Mouse (Mus musculus): ENCODE data around the gene Gm29609. TPM values are rescaled to one million over a fixed set of nuclear protein-coding genes. Genes with fewer than 3 reads are reported as not detected.

Gm29609 gene
- 1.1 and 1.8 TPM in 2 replicates for polyA plus RNA-seq (2014; fragmentation: Nextera tagmentation; extraction: Ambion mirVana)

DNA sequence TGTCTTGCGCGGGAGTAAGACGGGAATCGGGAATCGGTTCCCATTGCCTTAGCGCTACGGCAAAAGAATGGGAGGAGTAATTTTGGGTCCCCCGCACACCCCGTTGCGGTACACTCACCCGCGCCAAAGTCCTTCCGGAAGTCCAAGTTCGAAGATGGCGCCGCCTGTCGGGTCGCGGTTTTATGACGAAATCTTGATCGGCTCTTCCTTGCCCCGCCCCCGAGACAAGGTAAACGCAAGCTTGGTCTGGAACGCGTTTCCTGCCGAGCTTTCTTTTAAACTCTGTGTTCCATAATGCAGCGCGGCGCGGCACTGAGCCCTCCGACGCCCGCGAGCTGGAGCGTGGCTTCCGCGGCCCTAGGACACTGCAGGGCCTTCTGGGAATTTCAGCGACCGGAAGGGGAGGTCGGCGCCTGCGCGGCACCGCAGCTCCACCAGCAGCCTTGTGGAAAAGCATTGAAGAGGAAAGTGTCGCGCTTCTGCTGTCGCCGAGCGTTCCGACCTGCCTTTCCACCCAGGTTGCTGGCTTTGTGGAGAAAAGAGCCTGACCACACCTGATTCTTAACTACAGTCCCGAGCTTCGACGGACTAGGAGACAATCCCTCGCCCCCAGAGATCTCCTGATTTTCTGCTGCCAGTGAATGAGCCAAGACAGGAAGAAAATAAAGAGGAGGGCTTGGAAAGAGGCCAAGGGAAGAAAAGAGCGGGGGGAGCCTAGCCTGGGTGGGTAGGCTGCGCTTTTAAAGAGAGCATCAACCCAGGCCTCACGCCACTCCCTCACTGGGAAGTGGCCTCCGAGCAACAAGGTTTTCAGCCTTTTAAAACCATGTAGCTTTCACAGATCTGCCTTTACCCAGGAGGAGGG, at the start of gene Gm29609, which contains the start of gene Gtf3c2:
Gm29609 (minus strand) TSS at position 146 of the 865 bp plus-strand sequence.
Gtf3c2 (minus strand) TSS at position 379 of the 865 bp plus-strand sequence.
- H3K4me2 ChIP-seq (replicated peaks; ENCODE audit: low read depth, low read length): peak within 1 kb of the TSS; percentile 72
- no peaks in the 10 kb centered on the region for H3K9me3 ChIP-seq (ENCODE audit: control insufficient read depth, low read depth, low read length)
- peak within 1 kb of the TSS; percentile 93 for H3K4me3 ChIP-seq (ENCODE audit: low read depth, low read length)
- peak; percentile 96 for ATAC-seq (ENCODE audit: insufficient number of reproducible peaks, insufficient read depth, low FRiP score, low read depth)
- no peaks in the 10 kb centered on the region for H3K27me3 ChIP-seq (ENCODE audit: control insufficient read depth, insufficient read depth, low read length)
- H3K36me3 ChIP-seq (ENCODE audit: control insufficient read depth, insufficient read depth, low read length): no peaks in the 10 kb centered on the region
- peak within 1 kb of the TSS; percentile 97 for H3K27ac ChIP-seq (ENCODE audit: low read length)
- peak within 1 kb of the TSS; percentile 63 for H3K9ac ChIP-seq (replicated peaks; ENCODE audit: low read depth, low read length)
- H3K4me1 ChIP-seq (ENCODE audit: control insufficient read depth, insufficient read depth, low read length): no peaks in the 10 kb centered on the region
- under 1% methylated on average over 57 of the region's 59 CpGs for WGBS

DNA sequence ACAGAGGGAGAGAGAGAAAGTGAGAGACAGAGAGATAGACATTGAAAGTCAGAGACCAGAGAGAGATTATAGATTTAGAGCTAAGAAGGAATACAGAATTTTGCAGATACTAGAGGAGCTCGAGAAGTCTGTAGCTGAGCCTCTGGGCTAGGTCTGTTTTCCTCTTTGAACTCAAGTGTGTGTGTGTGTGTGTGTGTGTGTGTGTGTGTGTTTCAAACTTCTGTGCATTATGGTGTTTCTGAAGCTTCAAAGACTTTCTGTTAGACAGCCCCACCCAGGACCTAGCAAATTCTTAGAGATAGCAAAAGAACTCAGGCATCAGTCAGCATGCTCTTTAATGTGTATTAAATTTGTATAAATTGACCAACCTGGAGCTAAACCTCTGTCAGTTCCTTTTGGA, 46.9 kb upstream of the Gm29609 start:
- 75% methylated on average over 1 of the region's 1 CpGs for WGBS
- Histone ChIP-seq H3K9me3 (ENCODE audit: control insufficient read depth, low read depth, low read length) (no peaks in the 10 kb centered on the region), H3K27me3 (ENCODE audit: control insufficient read depth, insufficient read depth, low read length) (no peaks in the 10 kb centered on the region), H3K4me2 (replicated peaks; ENCODE audit: low read depth, low read length) (no peak overlapping the region), H3K27ac (ENCODE audit: low read length) (no peak overlapping the region), H3K9ac (replicated peaks; ENCODE audit: low read depth, low read length) (no peak overlapping the region), H3K4me1 (ENCODE audit: control insufficient read depth, insufficient read depth, low read length) (no peaks in the 10 kb centered on the region), H3K4me3 (ENCODE audit: low read depth, low read length) (no peak overlapping the region), H3K36me3 (ENCODE audit: control insufficient read depth, insufficient read depth, low read length) (no peaks in the 10 kb centered on the region)
- ATAC-seq (ENCODE audit: insufficient number of reproducible peaks, insufficient read depth, low FRiP score, low read depth): no peak

DNA sequence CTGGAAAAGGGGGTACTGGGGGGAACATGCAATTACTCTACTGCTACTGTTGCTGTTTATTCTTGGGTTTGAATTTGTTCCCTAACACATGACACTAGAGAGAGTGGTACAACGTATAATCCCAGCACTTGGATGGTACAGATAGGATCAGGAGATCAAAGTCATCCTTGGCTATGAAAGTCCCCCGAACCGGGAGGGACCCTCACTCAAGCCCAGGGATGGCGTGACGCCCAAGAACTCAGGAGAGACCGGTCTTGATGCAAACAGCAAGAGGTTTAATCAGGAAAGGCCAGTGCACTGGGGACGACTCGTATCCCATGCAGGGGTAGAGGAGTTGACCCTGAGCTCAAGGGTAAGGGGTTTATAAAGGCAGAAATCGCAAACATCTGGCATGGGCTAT, 43.0 kb upstream of the Gm29609 start:
- Histone ChIP-seq H3K4me1 (ENCODE audit: control insufficient read depth, insufficient read depth, low read length) (0 out of 2 replicates have a peak, but pooled peaks cover 4% of the 10 kb centered on the region), H3K9ac (replicated peaks; ENCODE audit: low read depth, low read length) (no peak overlapping the region), H3K9me3 (ENCODE audit: control insufficient read depth, low read depth, low read length) (no peaks in the 10 kb centered on the region), H3K4me2 (replicated peaks; ENCODE audit: low read depth, low read length) (no peak overlapping the region), H3K36me3 (ENCODE audit: control insufficient read depth, insufficient read depth, low read length) (no peaks in the 10 kb centered on the region), H3K27ac (ENCODE audit: low read length) (no peak overlapping the region), H3K27me3 (ENCODE audit: control insufficient read depth, insufficient read depth, low read length) (no peaks in the 10 kb centered on the region), H3K4me3 (ENCODE audit: low read depth, low read length) (no peak overlapping the region)
- no peak for ATAC-seq (ENCODE audit: insufficient number of reproducible peaks, insufficient read depth, low FRiP score, low read depth)
- 93% methylated on average over 9 of the region's 9 CpGs for whole genome bisulfite sequencing

DNA sequence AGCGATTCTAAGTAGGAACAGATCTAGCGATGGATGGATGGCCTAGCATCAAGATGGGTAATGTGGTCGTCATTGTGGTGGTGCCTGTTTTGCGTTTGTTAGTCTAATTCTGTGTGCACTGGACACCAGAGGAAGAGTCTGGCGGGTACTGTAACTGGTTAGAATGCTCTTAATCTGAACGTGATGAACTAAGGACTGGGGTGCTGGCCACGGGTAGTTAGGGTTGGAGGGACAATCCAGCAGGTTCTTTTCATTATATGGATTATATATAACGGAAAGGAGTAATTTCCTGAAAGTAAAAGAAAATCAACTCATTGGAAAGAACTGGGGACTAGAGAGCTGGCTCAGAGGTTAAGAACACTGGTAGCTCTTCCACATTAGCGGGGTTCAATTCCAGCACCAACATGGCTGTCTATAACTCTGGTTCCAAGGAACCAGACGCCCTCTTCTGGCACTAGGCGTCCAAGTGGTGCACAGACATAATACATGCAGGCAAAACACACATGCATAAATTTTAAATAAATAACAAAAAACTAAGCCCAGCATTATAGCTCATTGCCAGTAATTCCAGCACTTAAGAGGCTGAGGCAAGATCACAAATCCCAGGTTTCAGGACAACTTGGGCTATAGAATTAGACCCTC, 41.7 kb upstream of the Gm29609 start:
- ATAC-seq (ENCODE audit: insufficient number of reproducible peaks, insufficient read depth, low FRiP score, low read depth): no peak
- Histone ChIP-seq H3K27ac (ENCODE audit: low read length) (peak overlapping the region; percentile 92), H3K4me3 (ENCODE audit: low read depth, low read length) (peak overlapping the region; percentile 100), H3K27me3 (ENCODE audit: control insufficient read depth, insufficient read depth, low read length) (no peaks in the 10 kb centered on the region), H3K9me3 (ENCODE audit: control insufficient read depth, low read depth, low read length) (no peaks in the 10 kb centered on the region), H3K4me2 (replicated peaks; ENCODE audit: low read depth, low read length) (peak overlapping the region; percentile 80), H3K36me3 (ENCODE audit: control insufficient read depth, insufficient read depth, low read length) (no peaks in the 10 kb centered on the region), H3K4me1 (ENCODE audit: control insufficient read depth, insufficient read depth, low read length) (0 out of 2 replicates have a peak, but pooled peaks cover 4% of the 10 kb centered on the region), H3K9ac (replicated peaks; ENCODE audit: low read depth, low read length) (peak overlapping the region; percentile 80)
- WGBS: 16% methylated on average over 11 of the region's 11 CpGs

DNA sequence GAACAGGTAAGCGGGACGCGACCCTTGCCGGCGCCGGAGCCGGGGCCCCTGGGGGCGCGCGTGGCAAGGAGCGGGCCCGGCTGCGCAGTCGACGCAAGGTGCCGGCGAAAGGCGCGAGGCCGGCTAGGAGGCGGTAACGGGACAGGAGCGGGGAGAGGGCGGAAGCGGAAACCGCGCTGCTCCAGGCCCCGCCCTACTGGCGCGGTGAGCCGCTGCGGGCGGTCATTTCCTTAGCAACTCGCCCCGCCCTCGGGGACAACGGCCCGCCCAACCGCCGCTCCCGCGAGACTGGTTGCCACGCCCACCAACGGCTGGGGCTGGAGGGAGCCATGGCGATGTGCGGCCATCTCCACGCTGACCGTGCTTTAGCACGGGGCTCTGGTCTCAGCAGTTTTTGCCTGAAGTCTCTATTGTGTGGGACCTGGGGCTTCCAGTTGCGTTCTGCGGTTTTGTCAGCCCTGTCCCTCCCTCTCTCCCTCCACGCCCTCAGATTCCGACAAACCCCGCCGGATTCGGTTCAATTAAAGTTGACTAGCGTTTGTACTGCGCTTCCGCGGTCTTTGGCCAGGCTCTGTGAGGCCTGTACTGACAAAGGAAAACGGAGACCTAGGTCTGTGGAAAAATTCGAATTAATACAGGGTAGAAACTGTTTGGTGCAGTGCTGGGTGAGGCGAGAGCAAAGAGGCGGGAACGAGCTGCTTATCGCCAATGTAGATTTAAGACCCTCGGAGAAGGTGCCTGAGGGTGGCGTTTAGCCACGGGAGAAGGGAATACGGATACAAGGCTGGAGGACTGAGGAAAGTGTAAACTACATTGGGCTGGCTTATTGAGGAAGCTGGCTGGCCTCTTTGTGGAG, 41.0 kb upstream of the Gm29609 start, which contains the start of gene Ppm1g:
Ppm1g (minus strand) TSS at position 240 of the 856 bp plus-strand sequence.
- Histone ChIP-seq H3K9me3 (ENCODE audit: control insufficient read depth, low read depth, low read length) (no peaks in the 10 kb centered on the region), H3K4me1 (ENCODE audit: control insufficient read depth, insufficient read depth, low read length) (0 out of 2 replicates have a peak, but pooled peaks cover 4% of the 10 kb centered on the region), H3K27me3 (ENCODE audit: control insufficient read depth, insufficient read depth, low read length) (no peaks in the 10 kb centered on the region), H3K27ac (ENCODE audit: low read length) (peak within 1 kb of the TSS; percentile 92), H3K4me3 (ENCODE audit: low read depth, low read length) (peak within 1 kb of the TSS; percentile 100), H3K36me3 (ENCODE audit: control insufficient read depth, insufficient read depth, low read length) (no peaks in the 10 kb centered on the region), H3K4me2 (replicated peaks; ENCODE audit: low read depth, low read length) (peak within 1 kb of the TSS; percentile 84), H3K9ac (replicated peaks; ENCODE audit: low read depth, low read length) (peak within 1 kb of the TSS; percentile 87)
- peak; percentile 96 for ATAC-seq (ENCODE audit: insufficient number of reproducible peaks, insufficient read depth, low FRiP score, low read depth)
- WGBS: 1% methylated on average over 63 of the region's 70 CpGs

DNA sequence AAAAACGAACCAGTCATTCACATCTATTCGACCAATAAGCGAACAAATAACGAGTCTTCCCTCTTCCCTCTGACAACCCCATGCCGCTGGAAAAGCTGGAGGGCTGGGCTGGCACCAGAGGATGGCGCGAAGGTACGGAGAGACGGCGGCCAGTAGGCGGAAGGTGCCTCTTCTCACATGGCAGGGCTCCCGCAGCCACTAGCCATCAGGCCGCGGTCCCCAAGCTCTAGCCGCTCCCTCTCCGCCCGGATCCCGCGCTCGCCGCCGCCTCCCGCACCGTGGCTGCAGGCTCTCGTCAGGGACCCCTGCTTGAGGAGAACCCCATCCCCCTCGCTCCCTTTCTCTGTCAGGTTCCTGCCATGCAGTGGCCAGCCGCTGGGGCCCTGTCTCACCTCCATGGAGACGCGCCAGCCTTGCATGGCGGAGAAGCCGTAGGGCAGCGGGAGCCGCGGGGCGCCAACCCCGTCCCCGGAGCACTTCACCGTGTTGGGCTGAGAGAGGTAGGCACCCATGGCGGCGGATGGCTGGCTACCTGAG, 40.3 kb upstream of the Gm29609 start:
- Histone ChIP-seq H3K4me2 (replicated peaks; ENCODE audit: low read depth, low read length) (peak overlapping the region; percentile 84), H3K36me3 (ENCODE audit: control insufficient read depth, insufficient read depth, low read length) (no peaks in the 10 kb centered on the region), H3K27me3 (ENCODE audit: control insufficient read depth, insufficient read depth, low read length) (no peaks in the 10 kb centered on the region), H3K27ac (ENCODE audit: low read length) (peak overlapping the region; percentile 92), H3K4me3 (ENCODE audit: low read depth, low read length) (peak overlapping the region; percentile 100), H3K9me3 (ENCODE audit: control insufficient read depth, low read depth, low read length) (no peaks in the 10 kb centered on the region), H3K9ac (replicated peaks; ENCODE audit: low read depth, low read length) (peak overlapping the region; percentile 87), H3K4me1 (ENCODE audit: control insufficient read depth, insufficient read depth, low read length) (0 out of 2 replicates have a peak, but pooled peaks cover 4% of the 10 kb centered on the region)
- peak; percentile 60 for ATAC-seq (ENCODE audit: insufficient number of reproducible peaks, insufficient read depth, low FRiP score, low read depth)
- under 1% methylated on average over 40 of the region's 40 CpGs for WGBS

DNA sequence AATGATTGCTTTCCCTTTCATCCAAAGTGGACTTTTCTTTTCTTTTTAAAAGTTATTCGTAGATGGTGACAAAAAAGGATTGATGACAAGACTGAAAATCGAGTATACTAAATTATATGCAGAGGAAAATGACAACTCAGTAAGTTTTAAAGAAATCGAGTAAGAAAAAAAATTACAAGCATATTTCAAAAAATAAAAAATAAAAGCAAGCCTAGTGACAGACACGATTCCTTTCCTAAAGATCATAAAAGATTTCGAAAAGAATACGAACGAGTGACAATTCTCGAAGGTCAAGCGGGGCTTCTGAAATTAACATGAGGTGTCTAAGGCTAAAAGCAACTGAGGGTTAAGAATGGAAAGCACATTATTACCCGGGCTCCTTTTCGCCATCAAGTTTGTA, 39.8 kb upstream of the Gm29609 start:
- Histone ChIP-seq H3K4me2 (replicated peaks; ENCODE audit: low read depth, low read length) (peak overlapping the region; percentile 84), H3K36me3 (ENCODE audit: control insufficient read depth, insufficient read depth, low read length) (no peaks in the 10 kb centered on the region), H3K27me3 (ENCODE audit: control insufficient read depth, insufficient read depth, low read length) (no peaks in the 10 kb centered on the region), H3K27ac (ENCODE audit: low read length) (peak overlapping the region; percentile 92; the same call in 1 of the 2 replicates), H3K9me3 (ENCODE audit: control insufficient read depth, low read depth, low read length) (no peaks in the 10 kb centered on the region), H3K9ac (replicated peaks; ENCODE audit: low read depth, low read length) (peak overlapping the region; percentile 87), H3K4me3 (ENCODE audit: low read depth, low read length) (peak overlapping the region; percentile 100), H3K4me1 (ENCODE audit: control insufficient read depth, insufficient read depth, low read length) (0 out of 2 replicates have a peak, but pooled peaks cover 4% of the 10 kb centered on the region)
- WGBS: 2% methylated on average over 11 of the region's 11 CpGs
- ATAC-seq (ENCODE audit: insufficient number of reproducible peaks, insufficient read depth, low FRiP score, low read depth): no peak

Data from stomach, embryonic 14.5 days (tissue).